Mouse (Mus musculus) MEL (cell line): Measurements from ENCODE around the gene Selenon.

Source experiments
- CTCF ChIP-seq, 3 experiments: IDR thresholded peaks in 2 of 3; conservative IDR thresholded peaks in 1 of 3; 2 replicates each; pipeline ENCODE4 v1.5.1; 2011 to 2012; ENCODE audit warnings: low read length in 3 of 3, low read depth in 2 of 3, mild to moderate bottlenecking in 2 of 3, improper control_type of control experiment in 1 of 3, inconsistent platforms in 1 of 3, mixed read lengths in 1 of 3, moderate library complexity in 1 of 3; ENCODE audit not compliant: control insufficient read depth in 1 of 3, insufficient read depth in 1 of 3, poor library complexity in 1 of 3, severe bottlenecking in 1 of 3
- HCFC1 ChIP-seq: IDR thresholded peaks from 2 replicates; pipeline ENCODE4 v1.6.1; 2012; ENCODE audit warnings: low read depth, mild to moderate bottlenecking, inconsistent platforms, low read length, improper control_type of control experiment, moderate library complexity
- KAT2A ChIP-seq: conservative IDR thresholded peaks from 2 replicates; pipeline ENCODE4 v1.6.1; 2012; ENCODE audit warnings: low read depth, low read length, improper control_type of control experiment, inconsistent platforms
- MXI1 ChIP-seq: IDR thresholded peaks from 2 replicates; pipeline ENCODE4 v1.6.1; 2011; ENCODE audit warnings: mild to moderate bottlenecking, low read depth, low read length, improper control_type of control experiment
- POLR2A ChIP-seq, 2 experiments: IDR thresholded peaks; 2 replicates each; pipeline ENCODE4 v1.6.1; 2011 to 2012; ENCODE audit warnings: low read length in 2 of 2, mild to moderate bottlenecking in 2 of 2, control low read depth in 1 of 2, improper control_type of control experiment in 1 of 2, low read depth in 1 of 2, moderate library complexity in 1 of 2; ENCODE audit not compliant: control insufficient read depth in 1 of 2, insufficient read depth in 1 of 2, poor library complexity in 1 of 2
- RAD21 ChIP-seq: IDR thresholded peaks from 2 replicates; pipeline ENCODE4 v1.6.1; 2011; ENCODE audit warnings: mild to moderate bottlenecking, low read depth, low read length, improper control_type of control experiment
- USF1 ChIP-seq: IDR thresholded peaks from 2 replicates; pipeline ENCODE4 v1.6.1; 2014; ENCODE audit warnings: low read depth, mild to moderate bottlenecking, inconsistent platforms, low read length, improper control_type of control experiment, moderate library complexity

- no peak for TF ChIP-seq HCFC1
- TF ChIP-seq CTCF (IDR thresholded peaks at IDR 0.05 in 2 of 3, conservative IDR thresholded peaks at IDR 0.05 in 1 of 3; ENCODE audit: control insufficient read depth in 1 of 3, insufficient read depth in 1 of 3, low read depth in 2 of 3, low read length in 3 of 3, poor library complexity in 1 of 3, severe bottlenecking in 1 of 3), result no peak
- TF ChIP-seq KAT2A, result no peak
- no peak for TF ChIP-seq MXI1
- no peak for TF ChIP-seq RAD21
- no peak for TF ChIP-seq POLR2A (IDR thresholded peaks at IDR 0.05; ENCODE audit: control insufficient read depth in 1 of 2, insufficient read depth in 1 of 2, low read depth in 1 of 2, low read length in 2 of 2, poor library complexity in 1 of 2)
- no peak for TF ChIP-seq USF1
Measured at GRCm38 (mm10) chr4:134577281-134577680, 25.3 kb upstream of the Selenon start.
